Mouse (Mus musculus) heart, embryonic 15.5 days (tissue): ENCODE measurements around the gene Rad9a. TPM values are rescaled to one million over a fixed set of nuclear protein-coding genes. Genes with fewer than 3 reads are reported as not detected.

Experiments
- ATAC-seq: fragments of 200-750 bp; cut with Nextera tagmentation; replicated peaks from 2 replicates; pipeline ENCODE4 v1.8.0; 2017; ENCODE audit warnings: low read depth, moderate TSS enrichment; ENCODE audit not compliant: insufficient number of reproducible peaks, insufficient read depth, low FRiP score
- H3K27ac ChIP-seq: fragments of 300-500 bp; sonication (generic); 2 replicates; pipeline ENCODE4 v1.5.1; 2015; ENCODE audit warnings: mild to moderate bottlenecking, inconsistent platforms
- H3K27me3 ChIP-seq: fragments of 300-500 bp; sonication (generic); 2 replicates; pipeline ENCODE4 v1.6.1; 2015; ENCODE audit warnings: inconsistent platforms
- H3K36me3 ChIP-seq: fragments of 300-500 bp; sonication (generic); 2 replicates; pipeline ENCODE4 v1.6.1; 2015; ENCODE audit warnings: mild to moderate bottlenecking, inconsistent platforms
- H3K4me1 ChIP-seq: fragments of 300-500 bp; sonication (generic); replicated peaks from 2 replicates; pipeline ENCODE4 v1.6.1; 2015; ENCODE audit warnings: inconsistent platforms
- H3K4me2 ChIP-seq: fragments of 300-500 bp; sonication (generic); 2 replicates; pipeline ENCODE4 v1.6.1; 2015; ENCODE audit warnings: inconsistent platforms, mild to moderate bottlenecking, moderate library complexity
- H3K4me3 ChIP-seq: fragments of 300-500 bp; sonication (generic); 2 replicates; pipeline ENCODE4 v1.5.1; 2015; ENCODE audit warnings: mild to moderate bottlenecking, inconsistent platforms
- H3K9ac ChIP-seq: fragments of 300-500 bp; sonication (generic); 2 replicates; pipeline ENCODE4 v1.6.1; 2015; ENCODE audit warnings: mild to moderate bottlenecking, inconsistent platforms
- H3K9me3 ChIP-seq: fragments of 300-500 bp; sonication (generic); replicated peaks from 2 replicates; pipeline ENCODE4 v1.6.1; 2016; ENCODE audit warnings: inconsistent platforms
- WGBS: fragments of 180-500 bp; shearing (Covaris S2); methylation state at CpG from one replicate; pipeline ENCODE4 v1.1.7; 2015; ENCODE audit warnings: mixed read lengths; 5-methylcytosine and 5-hydroxymethylcytosine counted together
- polyA plus RNA-seq: library from polyadenylated mRNA; unstranded; fragments of >200 nt; fragmentation: Nextera tagmentation; extraction: Ambion mirVana; gene quantifications from 2 replicates; pipeline ENCODE4 v1.2.1, GENCODE M21; 2015

The Rad9a gene
- polyA plus RNA-seq, 1 experiment from 2014 or later: 17.3 TPM

- H3K9me3 ChIP-seq: no peaks in the 10 kb centered on the region
- H3K36me3 ChIP-seq: peaks cover 55% of the 10 kb centered on the region
- no peak for ATAC-seq
- H3K27ac ChIP-seq: no peak overlapping the region
- 89% methylated on average over 12 of the region's 12 CpGs for WGBS
- H3K27me3 ChIP-seq: no peaks in the 10 kb centered on the region
- H3K4me2 ChIP-seq: no peak overlapping the region
- H3K4me3 ChIP-seq: no peak overlapping the region
- H3K4me1 ChIP-seq: peaks cover 14% of the 10 kb centered on the region
- no peak overlapping the region for H3K9ac ChIP-seq
Measured at GRCm38 (mm10) chr19:4156771-4157170, 44.7 kb downstream of the Rad9a start.

DNA sequence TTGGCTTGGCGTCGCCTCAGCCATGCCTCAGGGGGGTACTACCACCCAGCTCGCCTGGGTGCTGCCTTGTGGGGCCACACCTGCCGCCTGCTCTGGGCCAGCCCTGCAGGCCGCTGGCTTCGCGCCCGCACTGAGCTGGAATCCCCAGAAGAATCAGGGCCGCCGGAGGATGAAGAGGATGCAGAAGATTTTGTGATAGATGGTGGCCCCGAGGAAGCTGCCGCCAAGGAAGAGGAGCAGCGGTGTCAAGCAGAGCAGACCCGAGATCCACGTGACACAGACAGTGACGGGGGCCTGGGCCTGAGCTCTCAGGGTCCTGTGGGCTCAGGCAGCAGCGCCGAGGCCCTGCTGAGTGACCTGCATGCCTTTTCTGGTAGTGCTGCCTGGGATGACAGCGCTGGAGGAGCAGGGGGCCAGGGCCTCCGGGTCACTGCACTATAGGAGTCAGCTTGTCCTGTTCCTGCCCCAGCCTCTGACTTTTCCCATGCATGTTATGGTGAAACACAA, 45.3 kb downstream of the Rad9a start:
- Histone ChIP-seq H3K27ac (no peak overlapping the region), H3K9ac (no peak overlapping the region), H3K4me3 (peak overlapping the region; percentile 17; the same call in 1 of the 2 replicates), H3K36me3 (peaks cover 52% of the 10 kb centered on the region), H3K27me3 (no peaks in the 10 kb centered on the region), H3K9me3 (no peaks in the 10 kb centered on the region), H3K4me2 (no peak overlapping the region), H3K4me1 (peaks cover 18% of the 10 kb centered on the region)
- ATAC-seq: no peak
- 69% methylated on average over 20 of the region's 20 CpGs for WGBS

- no peak for ATAC-seq
- Histone ChIP-seq H3K4me2 (no peak overlapping the region), H3K27ac (no peak overlapping the region), H3K4me1 (peaks cover 22% of the 10 kb centered on the region), H3K4me3 (peak overlapping the region; percentile 17; the same call in 1 of the 2 replicates), H3K9me3 (no peaks in the 10 kb centered on the region), H3K27me3 (no peaks in the 10 kb centered on the region), H3K36me3 (peaks cover 54% of the 10 kb centered on the region), H3K9ac (no peak overlapping the region)
- 70% methylated on average over 6 of the region's 6 CpGs for WGBS
Measured at GRCm38 (mm10) chr19:4155223-4156072, 46.0 kb downstream of the Rad9a start.

- peaks cover 31% of the 10 kb centered on the region for H3K4me1 ChIP-seq
- H3K27me3 ChIP-seq: no peaks in the 10 kb centered on the region
- peak overlapping the region; percentile 17; the same call in 1 of the 2 replicates for H3K4me3 ChIP-seq
- H3K36me3 ChIP-seq: peaks cover 54% of the 10 kb centered on the region
- H3K9ac ChIP-seq: no peak overlapping the region
- 69% methylated on average over 13 of the region's 13 CpGs for WGBS
- no peak overlapping the region for H3K27ac ChIP-seq
- ATAC-seq: no peak
- no peaks in the 10 kb centered on the region for H3K9me3 ChIP-seq
- H3K4me2 ChIP-seq: no peak overlapping the region; the same call in 1 of the 2 replicates
Measured at GRCm38 (mm10) chr19:4154437-4155222, 46.8 kb downstream of the Rad9a start.

GRCm38 (mm10) chr19:4153232-4153654, 48.2 kb downstream of the Rad9a start, which contains the start of gene Ptprcap:
Gene Ptprcap (plus strand): TSS chr19:4153604.
- WGBS: 59% methylated on average over 11 of the region's 11 CpGs
- Histone ChIP-seq H3K4me1 (peaks cover 39% of the 10 kb centered on the region), H3K36me3 (peaks cover 40% of the 10 kb centered on the region), H3K4me2 (no peak within 1 kb of the TSS), H3K9me3 (no peaks in the 10 kb centered on the region), H3K27me3 (no peaks in the 10 kb centered on the region), H3K9ac (no peak within 1 kb of the TSS), H3K27ac (0 out of 2 replicates have a peak within 1 kb of the TSS, but pooled peaks have one; percentile 17), H3K4me3 (no peak within 1 kb of the TSS)
- no peak for ATAC-seq

- H3K27me3 ChIP-seq: no peaks in the 10 kb centered on the region
- 84% methylated on average over 8 of the region's 8 CpGs for WGBS
- H3K4me3 ChIP-seq: no peak overlapping the region
- H3K9ac ChIP-seq: no peak overlapping the region
- H3K36me3 ChIP-seq: peaks cover 35% of the 10 kb centered on the region
- H3K27ac ChIP-seq: 0 out of 2 replicates have a peak overlapping the region, but pooled peaks have one; percentile 17
- no peaks in the 10 kb centered on the region for H3K9me3 ChIP-seq
- no peak for ATAC-seq
- no peak overlapping the region for H3K4me2 ChIP-seq
- H3K4me1 ChIP-seq: peaks cover 44% of the 10 kb centered on the region
Measured at GRCm38 (mm10) chr19:4152445-4153231, 48.8 kb downstream of the Rad9a start.

- Histone ChIP-seq H3K4me3 (no peak overlapping the region), H3K9me3 (no peaks in the 10 kb centered on the region), H3K9ac (no peak overlapping the region), H3K4me2 (no peak overlapping the region), H3K27ac (no peak overlapping the region), H3K36me3 (peaks cover 28% of the 10 kb centered on the region), H3K27me3 (no peaks in the 10 kb centered on the region), H3K4me1 (peaks cover 47% of the 10 kb centered on the region)
- WGBS: 85% methylated on average over 5 of the region's 5 CpGs
- no peak for ATAC-seq
Measured at GRCm38 (mm10) chr19:4151898-4152297, 49.6 kb downstream of the Rad9a start.

GRCm38 (mm10) chr19:4151488-4151860, 50.0 kb downstream of the Rad9a start:
- Histone ChIP-seq H3K27ac (no peak overlapping the region), H3K4me2 (no peak overlapping the region), H3K4me1 (peaks cover 44% of the 10 kb centered on the region), H3K27me3 (no peaks in the 10 kb centered on the region), H3K9ac (no peak overlapping the region), H3K36me3 (peaks cover 23% of the 10 kb centered on the region), H3K4me3 (no peak overlapping the region), H3K9me3 (no peaks in the 10 kb centered on the region)
- WGBS: 68% methylated on average over 5 of the region's 5 CpGs
- no peak for ATAC-seq

DNA sequence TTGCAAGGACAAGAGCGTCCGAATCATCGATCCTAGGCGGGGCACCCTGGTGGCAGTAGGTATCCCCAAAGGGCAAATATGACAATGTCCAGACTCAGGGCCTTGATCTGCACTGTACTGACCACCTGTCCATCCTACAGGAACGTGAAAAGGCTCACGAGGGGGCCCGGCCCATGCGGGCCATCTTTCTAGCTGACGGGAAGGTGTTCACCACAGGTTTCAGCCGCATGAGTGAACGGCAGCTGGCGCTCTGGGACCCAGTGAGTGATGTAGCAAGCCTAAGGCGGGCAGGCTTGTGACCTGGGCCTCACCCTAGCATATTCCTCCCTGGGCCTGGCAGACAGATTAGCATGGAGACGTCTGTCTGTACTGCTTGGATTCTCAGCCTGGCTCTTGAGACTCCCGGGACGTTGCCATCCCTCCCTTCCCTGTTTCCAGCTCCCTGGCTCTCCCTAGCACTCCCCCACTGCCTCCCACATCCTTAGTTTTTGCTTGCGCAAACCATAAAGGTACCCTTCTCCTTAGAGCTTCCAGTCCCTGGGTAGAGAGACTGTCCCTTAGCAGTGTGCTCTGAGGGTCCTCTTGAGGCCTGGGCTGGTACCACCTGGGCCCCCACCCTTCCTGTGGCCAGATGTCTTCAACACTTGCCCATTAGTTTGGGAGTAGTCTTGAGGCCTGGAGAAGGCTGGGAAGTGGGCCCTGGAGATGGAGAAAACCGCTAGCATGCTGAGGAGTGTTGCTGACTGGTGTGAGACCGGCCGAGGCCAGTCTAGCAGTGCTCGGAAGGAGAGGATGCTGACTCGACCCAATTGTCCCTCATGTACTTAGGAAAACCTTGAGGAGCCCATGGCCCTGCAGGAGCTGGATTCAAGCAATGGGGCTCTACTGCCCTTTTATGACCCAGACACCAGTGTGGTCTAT, 50.6 kb downstream of the Rad9a start:
- no peak overlapping the region for H3K4me3 ChIP-seq
- no peak overlapping the region for H3K4me2 ChIP-seq
- 87% methylated on average over 22 of the region's 22 CpGs for WGBS
- no peaks in the 10 kb centered on the region for H3K27me3 ChIP-seq
- no peaks in the 10 kb centered on the region for H3K9me3 ChIP-seq
- H3K27ac ChIP-seq: no peak overlapping the region
- ATAC-seq: no peak
- peaks cover 44% of the 10 kb centered on the region for H3K4me1 ChIP-seq
- no peak overlapping the region for H3K9ac ChIP-seq
- peaks cover 23% of the 10 kb centered on the region for H3K36me3 ChIP-seq
